Mouse (Mus musculus) stomach, postnatal 0 days (tissue): Measurements from ENCODE around the gene Tmie.

Experiments
- CTCF ChIP-seq: IDR thresholded peaks from 2 replicates; pipeline ENCODE4 v1.5.1; 2016; ENCODE audit warnings: antibody characterized with exemption, low read depth, mild to moderate bottlenecking, moderate library complexity
- EP300 ChIP-seq: optimal IDR thresholded peaks from 2 replicates; pipeline ENCODE3; 2016; ENCODE audit warnings: antibody characterized with exemption

DNA sequence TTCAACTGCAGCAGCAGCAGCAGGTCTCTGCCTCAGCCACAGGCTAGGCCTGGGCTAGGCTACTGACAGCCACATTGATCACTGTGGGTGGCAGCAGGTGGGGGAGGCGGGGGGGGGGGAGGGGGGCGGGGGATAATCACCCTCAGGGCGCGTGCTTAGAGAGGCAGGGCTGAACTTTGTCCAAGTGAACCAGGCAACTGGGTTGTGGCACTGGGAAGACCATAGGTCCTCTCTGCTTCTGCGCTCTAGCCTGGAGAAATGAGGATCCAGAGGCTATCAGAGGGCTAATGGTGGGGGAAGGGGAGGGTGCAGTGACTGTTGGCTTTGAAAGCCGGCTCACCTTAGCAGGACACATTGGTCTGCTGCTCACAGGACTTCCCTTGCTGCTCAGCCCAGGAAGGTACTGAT is 4.6 kb downstream of the Tmie start:
- TF ChIP-seq CTCF (no peak), EP300 (no peak)
